Mouse (Mus musculus) frontal cortex, postnatal 36 days (tissue): ENCODE measurements around the gene Gon4l.
A peak's percentile ranks its signal among the peaks of the same experiment; 100 is the strongest.
"Not testable (repeated sequence)": the region's sequence is repeated elsewhere in the genome, so short reads cannot be mapped to it uniquely, and the experiment has no call there.

Source experiments
- DNase-seq, 2 experiments: peaks; one replicate each; pipeline ENCODE4 v3.0.0; 2022; ENCODE audit warnings: low spot score in 2 of 2

Gon4l gene

DNA sequence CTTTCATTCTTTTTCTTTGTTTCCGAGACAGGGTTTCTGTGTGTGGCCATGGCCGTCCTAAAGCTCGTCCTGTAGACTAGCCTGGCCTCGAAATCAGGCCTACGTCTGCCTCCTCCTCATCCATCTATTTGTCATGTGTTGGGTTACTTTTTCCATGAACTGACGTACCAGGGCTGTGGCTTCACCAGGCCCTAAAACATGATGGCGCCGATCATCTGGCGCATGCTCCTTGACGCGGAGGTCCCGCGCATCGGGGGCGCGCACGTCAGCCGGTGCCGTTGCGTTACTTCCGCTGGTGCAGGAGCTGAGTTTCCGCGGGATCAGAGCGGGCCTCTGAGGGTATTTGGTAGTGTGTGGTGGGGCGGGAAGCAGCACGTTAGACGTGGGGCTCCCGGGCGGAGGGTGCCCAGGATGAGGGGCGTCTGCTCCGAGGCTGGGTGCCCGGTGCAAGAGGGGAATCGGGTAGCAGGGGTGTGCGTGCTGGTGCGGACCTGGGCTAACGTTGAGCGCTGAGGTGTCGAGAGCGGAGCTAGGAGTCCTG is at the start of gene Gon4l:
Gene Gon4l (plus strand): TSS at position 281 of the 541 bp plus-strand sequence.
- DNase-seq = peak; percentile 26 to 36

DNA sequence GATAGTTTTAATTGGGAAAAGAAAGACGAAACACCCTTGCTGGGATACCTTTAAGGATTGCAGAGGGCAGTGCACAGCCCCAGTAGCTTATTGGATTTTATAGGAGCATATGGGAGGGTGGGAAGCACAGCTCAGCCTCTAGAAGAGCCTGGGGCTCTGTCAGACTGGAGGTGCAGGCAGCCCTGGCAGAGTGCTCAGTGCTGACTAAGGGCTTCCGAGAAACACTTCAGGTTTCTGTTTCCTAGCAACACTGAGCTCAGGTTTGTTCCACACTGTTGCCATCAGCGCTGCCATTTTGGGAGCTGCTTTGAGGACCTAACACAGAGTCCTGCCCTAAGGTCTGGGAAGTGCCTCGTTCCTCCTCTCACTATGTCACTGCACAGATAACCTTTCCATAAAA is 48.7 kb upstream of the Gon4l start:
- DNase-seq = not testable (repeated sequence)

DNA sequence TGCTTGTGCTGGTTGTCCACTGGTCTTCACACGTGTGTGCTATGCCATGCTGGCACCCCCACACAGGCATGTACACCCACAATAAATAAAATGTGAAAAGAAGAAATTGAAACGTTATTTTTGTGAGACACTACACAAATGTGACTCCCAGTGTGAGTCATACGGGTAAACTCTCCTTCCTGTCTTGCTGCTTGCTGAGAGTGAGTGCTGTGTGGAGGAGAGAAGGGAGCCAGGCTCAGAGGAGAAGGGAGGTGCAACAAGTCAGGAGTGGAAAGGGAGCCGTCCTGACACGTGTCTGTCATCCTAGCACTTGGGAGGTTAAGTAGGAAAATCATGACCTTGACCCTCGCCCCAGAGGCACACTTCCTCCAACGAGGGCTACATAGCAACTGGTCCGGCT is 48.2 kb upstream of the Gon4l start:
- DNase-seq = not testable (repeated sequence)

DNA sequence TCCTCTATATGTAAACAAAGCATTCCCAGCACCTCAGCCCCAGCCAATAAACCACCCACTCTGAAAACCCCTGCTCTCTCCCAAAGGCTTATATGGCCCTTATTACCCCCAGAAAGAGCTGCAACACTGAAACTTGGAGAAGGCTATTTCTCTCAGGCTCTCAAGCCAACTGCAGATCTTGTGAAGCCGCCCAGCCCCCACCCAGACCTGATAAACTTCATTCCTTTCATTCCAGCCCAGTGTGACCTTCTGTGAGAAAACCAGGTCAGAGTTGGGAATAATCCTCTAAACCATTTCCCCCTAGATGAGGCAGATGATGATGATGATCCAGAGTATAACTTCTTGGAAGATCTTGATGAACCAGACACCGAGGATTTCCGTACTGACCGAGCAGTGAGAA is 47.0 kb upstream of the Gon4l start:
- not testable (repeated sequence) for DNase-seq

DNA sequence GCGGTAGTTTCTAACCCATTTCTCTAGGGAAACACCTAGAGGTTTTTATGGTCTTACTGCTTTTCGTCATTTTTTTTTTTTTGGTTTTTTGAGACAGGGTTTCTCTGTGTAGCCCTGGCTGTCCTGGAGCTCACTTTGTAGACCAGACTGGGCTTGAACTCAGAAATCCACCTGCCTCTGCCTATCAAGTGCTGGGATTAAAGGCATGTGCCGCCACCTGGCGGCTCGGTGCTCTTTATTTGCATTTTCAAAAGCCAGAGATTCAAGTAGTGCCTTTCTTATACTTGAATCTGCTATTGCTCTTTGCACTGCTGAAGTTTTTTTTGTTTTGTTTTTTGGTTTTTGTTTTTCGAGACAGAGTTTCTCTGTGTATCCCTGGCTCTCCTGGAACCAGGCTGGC is 37.5 kb upstream of the Gon4l start:
- not testable (repeated sequence) for DNase-seq

DNA sequence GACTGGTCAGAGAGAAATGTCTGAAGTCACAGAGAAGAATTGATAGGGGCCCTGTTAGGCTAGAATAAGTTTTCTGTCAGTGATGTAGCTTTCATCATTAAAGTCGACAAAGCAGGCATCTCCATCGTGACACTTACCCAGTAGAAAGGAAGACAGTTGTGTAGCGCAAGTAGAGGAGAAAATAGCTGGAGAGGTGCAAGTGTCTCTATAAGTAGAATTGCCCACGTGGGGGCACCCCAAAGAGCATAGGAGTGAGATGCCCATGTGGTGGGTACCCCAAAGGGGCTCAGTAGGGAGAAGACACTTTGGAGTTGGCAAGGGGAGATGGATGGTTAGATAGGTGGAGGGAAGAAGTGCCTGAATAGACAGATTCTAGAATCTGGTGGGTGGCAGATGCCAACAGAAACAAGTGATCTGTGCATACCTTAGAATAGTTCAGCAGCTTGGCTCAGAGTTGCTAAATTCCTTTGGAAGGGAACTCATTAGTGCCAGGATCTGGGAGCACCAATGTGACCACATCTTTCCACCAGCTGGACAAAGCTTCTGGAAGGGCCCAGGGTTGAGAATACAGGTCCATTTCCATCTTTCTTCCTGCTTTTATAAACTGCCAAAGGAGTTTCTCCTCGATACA is 31.0 kb upstream of the Gon4l start:
- DNase-seq = peak in 1 of 2 experiments; percentile 22

DNA sequence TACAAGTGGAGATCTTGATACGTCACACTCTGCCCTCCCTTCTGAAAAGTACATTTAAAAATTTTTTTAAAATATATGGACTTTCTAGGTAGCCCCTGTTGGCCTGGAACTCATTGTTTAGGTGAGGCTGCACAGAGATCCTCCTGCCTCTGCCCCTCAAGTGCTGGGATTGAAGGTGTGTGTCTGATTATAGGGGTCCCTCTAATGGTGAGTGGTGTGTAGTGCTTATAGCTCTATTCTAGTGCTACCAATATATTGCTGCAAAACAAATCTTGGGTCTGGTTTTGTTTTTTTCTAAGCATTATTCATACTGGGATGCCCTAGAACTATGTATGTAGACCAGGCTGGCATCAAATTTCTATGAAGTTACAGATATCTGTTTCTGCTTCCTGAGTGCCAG is 9.3 kb upstream of the Gon4l start:
- DNase-seq = no peak

DNA sequence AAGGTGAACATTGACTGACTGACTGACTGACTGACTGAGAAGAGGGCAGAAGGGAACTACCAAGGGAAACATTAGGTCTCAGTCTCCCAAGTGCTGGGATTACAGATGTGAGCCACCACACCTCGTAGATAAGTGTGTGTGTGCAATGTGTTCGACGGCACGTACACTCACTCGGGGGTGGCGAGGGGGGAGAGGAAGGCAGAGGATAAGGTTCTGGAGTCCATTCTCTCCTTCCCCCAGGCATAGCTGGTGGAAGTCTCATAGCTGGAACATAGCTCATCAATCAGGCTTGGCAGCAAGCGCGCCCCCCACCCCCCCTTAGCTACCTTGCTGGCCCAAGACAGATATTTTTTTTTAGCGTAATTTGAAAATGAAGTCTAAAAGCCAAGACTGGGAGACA is 7.8 kb upstream of the Gon4l start:
- no peak for DNase-seq

DNA sequence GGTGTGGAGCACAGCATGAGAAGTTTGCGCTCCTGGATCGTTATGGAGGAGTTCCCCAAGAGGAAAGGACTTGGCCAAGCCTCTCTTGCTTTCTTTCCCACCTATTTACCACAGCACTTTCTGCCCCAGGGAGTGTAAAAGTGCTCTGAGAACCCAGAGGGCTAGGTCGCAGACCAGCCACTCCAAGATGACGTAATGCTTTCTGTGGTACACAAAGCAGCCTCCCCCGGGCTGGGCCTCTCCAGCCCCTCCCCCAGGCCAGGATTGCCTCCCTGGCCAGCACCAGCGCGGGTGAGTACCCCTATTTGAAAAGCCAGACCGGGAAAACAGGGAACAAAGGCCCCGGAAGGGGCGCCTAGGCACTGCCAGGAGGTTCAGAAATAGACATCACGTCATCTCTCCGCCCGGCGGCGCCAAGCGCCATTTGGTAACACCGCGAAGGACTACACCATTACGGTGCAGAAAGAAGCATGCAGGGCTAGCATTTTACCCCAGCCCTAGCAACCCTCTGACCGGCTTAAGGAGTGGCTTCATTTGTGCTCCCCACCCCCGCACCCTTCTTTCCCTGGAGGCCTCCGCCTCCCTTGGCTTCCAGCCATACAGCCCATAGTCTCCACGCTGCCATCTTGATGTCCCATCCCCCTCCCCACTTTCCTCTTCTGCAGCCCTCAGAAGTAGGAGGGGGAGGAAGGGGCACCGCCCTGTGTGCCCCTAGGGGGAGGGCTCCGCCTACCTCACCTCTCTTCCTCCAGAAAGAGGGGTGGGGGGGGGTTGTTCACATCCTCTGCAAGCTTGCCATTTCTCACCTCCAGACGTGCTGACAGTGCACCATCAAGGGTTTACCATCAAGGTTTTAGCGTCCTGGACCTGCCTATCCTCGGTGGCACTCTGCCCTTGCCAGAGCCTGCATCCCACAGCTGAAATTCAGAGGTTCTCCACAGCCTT is 3.6 kb upstream of the Gon4l start:
- DNase-seq = peak; percentile 82 to 86

DNA sequence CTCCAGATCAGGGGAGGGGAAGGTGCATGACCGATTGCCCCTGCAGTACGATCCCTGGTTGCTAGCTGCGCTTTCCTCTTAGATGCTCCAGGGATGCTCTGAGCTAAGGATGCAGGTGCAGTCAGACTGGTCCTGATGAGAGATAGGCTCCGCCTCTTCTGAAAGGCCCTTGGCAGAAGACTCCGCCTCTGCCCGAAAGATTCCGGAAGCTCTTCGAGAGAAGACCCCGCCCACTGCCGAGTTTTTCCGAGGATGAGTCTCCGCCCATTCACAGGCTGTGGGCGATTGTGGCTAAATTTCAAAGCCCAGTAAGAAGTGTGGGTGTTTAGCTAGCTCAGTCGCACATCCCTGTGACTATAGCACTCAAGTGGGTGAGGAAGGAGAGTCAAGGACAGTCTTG is 2.6 kb upstream of the Gon4l start:
- DNase-seq = peak; percentile 72 to 90

DNA sequence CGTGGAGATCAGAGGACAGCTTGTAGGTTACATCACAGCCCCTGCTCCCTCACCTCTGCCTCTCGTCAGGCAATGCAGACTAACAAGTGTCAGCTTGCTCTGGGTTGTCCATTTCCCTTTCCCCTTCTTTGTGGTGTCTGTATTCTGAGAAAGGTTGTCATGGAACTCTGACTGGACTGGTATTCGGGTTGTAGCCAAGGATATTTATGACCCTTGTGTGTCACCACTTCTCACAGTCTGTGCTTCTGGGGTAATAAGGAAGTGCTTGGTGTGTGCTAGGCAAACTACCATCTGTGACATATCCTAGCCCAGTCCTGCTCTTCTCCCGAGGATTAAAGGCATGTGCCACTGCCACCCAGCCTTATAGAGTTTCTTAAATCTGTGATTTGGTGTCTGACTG is 14.1 kb downstream of the Gon4l start:
- no peak for DNase-seq

DNA sequence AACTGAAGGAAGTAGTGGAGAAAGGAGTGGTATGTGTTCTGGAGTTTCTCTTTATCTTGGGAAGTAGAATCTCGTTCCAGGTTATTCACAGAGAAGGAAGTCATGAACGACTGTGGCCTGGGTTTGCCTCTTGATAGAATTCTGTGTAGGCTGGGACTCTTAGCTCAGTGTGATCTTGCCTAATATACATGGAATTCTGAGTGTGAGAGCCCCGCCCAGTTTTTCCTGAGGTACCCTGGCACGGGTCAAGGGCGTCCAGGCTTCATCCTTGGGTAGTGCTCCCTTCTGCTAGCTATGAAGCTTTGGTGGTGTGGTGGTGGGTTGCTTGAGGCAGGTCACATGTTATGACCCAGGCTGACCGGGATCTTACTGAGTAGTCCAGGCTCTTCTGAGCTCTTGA is 20.8 kb downstream of the Gon4l start:
- DNase-seq = no peak

DNA sequence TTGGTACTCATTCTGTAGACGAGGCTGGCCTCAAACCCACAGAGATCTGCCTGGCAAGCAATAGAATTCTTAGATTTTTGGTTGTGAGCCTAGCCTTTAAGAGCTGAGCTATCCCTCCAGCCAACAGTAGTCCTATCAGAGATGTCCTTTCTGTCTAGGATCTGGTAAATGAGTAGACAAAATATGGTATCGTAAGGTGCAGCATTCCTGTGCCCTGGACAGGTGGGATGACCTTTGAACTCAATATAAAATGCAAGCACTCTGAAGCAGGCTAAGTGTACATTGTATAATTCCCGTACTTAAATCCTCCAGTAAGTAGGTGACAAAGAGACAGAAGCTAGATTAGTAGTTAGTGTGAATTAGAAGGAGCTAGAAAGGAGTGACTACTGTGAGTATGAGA is 27.1 kb downstream of the Gon4l start:
- DNase-seq = no peak

DNA sequence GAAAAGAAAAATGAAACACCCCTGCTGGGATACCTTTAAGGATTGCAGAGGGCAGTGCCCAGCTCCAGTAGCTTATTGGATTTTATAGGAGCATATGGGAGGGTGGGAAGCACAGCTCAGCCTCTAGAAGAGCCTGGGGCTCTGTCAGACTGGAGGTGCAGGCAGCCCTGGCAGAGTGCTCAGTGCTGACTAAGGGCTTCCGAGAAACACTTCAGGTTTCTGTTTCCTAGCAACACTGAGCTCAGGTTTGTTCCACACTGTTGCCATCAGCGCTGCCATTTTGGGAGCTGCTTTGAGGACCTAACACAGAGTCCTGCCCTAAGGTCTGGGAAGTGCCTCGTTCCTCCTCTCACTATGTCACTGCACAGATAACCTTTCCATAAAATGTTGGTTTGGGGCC is 31.7 kb downstream of the Gon4l start:
- DNase-seq = peak; percentile 11 to 13

DNA sequence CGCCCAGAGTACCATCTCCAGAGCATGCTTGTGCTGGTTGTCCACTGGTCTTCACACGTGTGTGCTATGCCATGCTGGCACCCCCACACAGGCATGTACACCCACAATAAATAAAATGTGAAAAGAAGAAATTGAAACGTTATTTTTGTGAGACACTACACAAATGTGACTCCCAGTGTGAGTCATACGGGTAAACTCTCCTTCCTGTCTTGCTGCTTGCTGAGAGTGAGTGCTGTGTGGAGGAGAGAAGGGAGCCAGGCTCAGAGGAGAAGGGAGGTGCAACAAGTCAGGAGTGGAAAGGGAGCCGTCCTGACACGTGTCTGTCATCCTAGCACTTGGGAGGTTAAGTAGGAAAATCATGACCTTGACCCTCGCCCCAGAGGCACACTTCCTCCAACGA is 32.1 kb downstream of the Gon4l start:
- DNase-seq = not testable (repeated sequence)

DNA sequence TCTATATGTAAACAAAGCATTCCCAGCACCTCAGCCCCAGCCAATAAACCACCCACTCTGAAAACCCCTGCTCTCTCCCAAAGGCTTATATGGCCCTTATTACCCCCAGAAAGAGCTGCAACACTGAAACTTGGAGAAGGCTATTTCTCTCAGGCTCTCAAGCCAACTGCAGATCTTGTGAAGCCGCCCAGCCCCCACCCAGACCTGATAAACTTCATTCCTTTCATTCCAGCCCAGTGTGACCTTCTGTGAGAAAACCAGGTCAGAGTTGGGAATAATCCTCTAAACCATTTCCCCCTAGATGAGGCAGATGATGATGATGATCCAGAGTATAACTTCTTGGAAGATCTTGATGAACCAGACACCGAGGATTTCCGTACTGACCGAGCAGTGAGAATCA is 33.4 kb downstream of the Gon4l start:
- not testable (repeated sequence) for DNase-seq

DNA sequence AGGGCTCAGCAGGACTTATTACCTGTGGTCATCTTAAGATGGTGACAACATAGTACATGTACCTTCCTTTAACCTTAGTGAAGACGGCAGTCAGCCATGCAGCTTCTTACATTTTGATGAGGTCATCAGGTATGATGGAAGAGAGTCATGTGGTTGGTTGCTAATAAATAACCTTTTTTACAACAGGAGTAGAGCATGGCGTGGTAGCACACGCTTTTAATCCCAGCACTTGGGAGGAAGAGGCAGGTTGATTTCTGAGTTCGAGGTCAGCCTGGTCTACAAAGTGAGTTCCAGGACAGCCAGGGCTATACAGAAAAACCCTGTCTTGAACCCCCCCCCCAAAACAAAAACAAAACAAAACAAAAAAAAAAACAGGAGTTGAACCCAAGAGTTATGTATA is 47.5 kb downstream of the Gon4l start:
- not testable (repeated sequence) for DNase-seq

DNA sequence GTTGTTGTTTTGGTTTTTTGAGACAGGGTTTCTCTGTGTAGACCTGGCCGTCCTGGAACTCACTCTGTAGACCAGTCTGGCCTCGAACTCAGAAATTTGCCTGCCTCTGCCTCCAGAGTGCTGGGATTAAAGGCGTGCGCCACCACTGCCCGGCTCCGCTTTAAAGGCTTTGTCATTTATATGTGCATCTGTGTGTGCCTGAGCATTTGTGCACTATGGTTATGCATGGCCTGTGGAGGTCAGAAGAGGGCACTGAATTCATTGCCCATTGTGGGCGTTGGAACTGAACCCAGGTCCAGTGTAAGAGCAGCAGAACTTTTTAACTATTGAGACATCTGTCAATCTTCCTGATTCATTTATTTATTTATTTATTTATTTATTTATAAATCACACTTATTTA is 58.0 kb downstream of the Gon4l start:
- not testable (repeated sequence) for DNase-seq

DNA sequence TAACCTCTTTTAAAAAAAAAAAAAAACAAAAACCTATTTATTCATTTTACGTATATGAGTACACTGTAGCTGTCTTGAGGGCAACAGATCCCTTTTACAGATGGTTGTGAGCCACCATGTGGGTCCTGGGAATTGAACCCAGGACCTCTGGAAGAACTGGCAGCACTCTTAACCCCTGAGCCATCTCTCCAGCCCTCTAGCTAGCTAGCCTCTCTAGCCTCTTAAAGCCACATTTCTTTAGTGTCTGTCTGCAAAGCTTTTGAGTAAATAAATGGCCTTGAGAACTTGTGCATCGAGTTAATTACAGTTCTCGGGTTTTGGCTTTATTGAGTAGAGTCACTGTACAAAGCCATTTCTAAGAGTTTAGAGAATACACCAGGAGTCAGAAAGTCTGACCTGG is 69.8 kb downstream of the Gon4l start:
- DNase-seq = no peak

DNA sequence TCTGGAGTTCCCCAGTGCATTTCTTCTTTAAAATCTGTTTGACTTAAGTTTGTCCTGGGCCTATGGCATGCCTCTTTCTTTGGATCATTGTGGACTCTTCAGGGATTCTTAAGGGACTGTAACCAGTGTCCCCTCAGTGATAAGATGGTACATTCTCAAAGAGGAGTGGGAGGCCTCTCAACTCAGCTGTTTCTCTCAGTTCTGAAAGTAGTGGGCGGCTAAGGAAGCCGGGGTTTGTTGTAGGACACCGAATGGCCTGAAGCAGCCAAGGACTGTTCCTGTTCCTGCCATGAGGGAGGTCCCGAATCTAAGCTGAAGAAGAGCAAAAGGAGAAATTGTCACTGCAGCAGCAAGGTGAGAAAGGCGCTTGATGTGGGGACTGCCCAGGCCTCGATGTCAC is 70.2 kb downstream of the Gon4l start:
- DNase-seq = no peak

DNA sequence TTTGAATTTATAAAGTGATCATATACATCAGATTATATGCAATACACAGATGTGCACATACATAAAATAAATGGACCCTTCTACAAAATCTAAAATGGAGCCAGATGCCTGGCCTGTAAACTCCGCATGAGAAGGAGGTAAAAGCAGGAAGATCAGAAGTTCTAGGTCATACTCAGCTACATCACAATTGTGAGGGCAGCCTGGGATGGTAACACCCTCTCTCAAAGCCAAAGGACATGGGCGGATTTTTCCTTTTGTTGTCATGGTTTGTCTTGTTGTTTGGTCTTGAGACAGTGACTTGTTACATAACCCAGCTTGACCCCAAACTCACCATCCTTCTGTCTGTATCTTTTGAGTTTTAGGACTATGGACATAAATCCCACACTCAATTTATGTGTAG is 70.7 kb downstream of the Gon4l start:
- no peak for DNase-seq

DNA sequence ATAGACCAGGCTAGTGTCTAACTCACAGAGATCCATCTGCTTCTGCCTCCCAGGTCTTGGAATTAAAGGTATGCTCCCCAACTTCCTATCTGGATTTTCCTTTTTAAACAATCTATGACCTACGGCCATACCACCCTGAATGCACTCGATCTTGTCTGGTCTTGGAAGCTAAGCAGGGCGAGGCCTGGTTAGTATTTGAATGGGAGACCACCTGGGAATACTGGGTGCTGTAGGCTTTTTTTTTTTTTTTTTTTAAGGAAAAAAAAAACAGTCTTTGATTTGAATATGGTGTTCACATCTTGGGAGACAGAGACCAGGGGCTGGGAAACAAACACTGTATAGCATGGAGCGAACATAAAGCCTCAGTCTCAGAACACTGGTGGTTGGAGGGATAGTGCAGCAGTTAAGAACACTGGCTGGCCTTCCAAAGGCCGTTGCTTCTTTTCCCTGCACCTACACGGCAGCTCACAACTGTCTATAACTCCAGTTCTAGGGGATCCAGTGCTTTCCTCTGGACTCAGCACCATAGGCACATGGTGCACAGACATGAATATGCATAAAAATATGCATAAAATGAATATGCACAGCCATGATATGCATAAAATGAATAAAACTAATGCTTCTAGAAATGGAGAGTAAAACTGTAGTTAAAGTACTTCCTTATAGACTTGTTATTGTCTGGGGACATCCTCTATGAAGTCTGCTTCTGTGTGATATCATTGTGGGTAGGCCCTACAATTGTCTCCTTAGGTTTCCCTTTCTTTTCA is 71.5 kb downstream of the Gon4l start:
- DNase-seq = no peak
